Mouse (Mus musculus): ENCODE results near the gene Gm26602.

DNA sequence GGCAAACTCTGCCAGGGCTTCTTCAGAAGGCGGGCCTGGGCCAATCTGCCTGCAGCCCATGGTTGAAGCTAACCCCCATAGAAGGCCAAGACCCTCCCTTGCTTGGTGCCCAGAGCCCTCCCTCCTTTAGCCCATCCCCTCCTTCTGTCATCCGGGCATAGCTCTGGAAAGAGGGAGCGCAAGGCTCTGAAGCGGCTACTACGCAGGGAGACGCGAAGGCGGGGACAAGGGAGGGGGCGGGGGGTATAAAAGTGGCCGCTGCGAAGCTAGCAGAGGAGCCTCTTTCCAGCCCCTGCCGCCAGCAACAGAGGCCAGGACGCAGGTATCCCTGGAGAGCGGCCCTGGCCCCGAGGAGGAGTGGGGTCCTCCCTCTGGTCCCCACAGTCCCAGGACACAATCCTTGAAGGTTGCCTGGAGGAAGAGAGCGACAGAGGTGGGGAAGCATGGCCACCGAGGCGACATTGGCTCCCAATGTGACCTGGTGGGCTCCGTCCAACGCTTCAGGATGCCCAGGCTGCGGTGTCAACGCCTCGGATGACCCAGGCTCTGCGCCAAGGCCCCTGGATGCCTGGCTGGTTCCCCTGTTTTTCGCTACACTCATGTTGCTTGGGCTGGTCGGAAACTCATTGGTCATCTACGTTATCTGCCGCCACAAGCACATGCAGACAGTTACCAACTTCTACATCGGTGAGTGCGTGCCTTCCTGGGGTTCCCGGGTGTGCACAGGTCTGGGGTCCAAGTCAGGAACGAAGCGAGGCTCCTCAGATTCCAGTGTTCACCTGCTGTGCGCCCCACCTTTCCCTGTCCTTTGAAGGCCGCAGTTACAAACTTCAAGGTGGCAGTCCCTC, 7.8 kb downstream of the Gm26602 start:
- TF ChIP-seq POLR2AphosphoS2 (IDR thresholded peaks at IDR 0.05; ENCODE audit: insufficient read length, low read depth) = no peak
- TF ChIP-seq MYOD1 (IDR thresholded peaks at IDR 0.05; ENCODE audit: control insufficient read depth in 1 of 3, insufficient read length in 2 of 3, low read depth in 2 of 3) = no peak
- TF ChIP-seq TCF3 (IDR thresholded peaks at IDR 0.05; ENCODE audit: insufficient read length, low read depth) = no peak

Measured in myocyte (in vitro differentiated cells).